Mouse (Mus musculus) spleen, postnatal 36 days (tissue): Measurements from ENCODE around the gene Zfp541.
A peak's percentile ranks its signal among the peaks of the same experiment; 100 is the strongest.

Source experiments
- DNase-seq, 2 experiments: peaks; one replicate each; pipeline ENCODE4 v3.0.0; 2022; ENCODE audit warnings: low spot score in 2 of 2, mixed read lengths in 1 of 2

The Zfp541 gene

DNA sequence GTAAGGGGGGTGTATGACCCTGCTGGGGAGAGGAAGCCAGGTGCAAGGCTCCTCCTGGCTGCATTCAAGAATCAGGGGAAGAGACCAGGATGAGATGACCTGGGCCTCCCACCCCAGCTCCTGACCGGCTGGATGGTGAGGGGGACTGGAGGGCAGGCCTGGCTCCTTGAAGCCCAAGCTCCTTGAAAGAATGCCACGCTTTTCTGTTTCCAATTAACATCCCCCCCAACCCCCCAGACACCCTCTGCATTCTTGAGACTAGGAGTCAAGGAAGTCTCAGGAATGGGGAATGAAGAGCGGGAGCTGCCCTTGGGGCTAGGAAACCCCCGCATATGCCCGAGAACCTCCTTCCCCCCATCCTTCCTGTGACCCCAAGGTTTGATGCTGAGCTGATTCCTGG lies 17.1 kb upstream of the Zfp541 start:
- no peak for DNase-seq

DNA sequence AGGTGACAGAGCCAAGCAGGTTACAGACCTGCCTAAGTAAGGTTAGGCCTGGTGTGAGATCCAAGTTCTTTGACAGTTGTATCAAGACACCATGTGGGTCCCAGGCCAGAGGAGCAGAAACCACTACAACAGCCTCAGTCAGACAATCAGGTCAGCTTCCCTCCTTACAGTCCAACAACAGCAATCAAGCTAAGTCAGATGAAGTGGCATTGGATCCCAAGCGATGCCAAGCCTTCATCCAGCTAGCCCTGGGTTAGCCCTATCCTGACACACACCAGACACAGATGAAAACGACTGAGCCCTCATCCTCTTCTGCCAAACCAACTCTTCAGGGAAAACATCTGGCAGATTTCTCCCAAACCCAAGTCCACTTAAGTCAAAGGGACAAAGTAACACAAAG lies 16.1 kb upstream of the Zfp541 start:
- no peak for DNase-seq

DNA sequence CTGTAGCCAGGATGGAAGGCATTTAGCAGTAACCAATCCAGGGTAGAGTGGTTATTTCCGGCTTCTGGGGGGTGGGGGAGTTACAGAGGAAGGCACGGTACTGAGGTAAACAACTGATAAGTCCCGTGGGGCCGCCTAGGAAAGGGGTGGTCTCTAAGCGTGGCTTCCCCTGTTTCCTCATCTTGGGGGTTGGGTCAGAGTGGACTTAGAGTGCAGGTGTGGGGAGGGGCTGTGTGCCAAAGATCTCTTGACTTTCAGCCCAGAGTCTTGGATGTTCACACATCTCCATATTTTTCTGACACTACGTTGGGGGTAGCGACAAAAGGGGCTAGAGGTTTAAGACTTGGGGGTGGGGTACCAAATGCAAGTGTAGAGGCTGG lies 15.5 kb upstream of the Zfp541 start:
- DNase-seq, result peak; percentile 92 to 94

DNA sequence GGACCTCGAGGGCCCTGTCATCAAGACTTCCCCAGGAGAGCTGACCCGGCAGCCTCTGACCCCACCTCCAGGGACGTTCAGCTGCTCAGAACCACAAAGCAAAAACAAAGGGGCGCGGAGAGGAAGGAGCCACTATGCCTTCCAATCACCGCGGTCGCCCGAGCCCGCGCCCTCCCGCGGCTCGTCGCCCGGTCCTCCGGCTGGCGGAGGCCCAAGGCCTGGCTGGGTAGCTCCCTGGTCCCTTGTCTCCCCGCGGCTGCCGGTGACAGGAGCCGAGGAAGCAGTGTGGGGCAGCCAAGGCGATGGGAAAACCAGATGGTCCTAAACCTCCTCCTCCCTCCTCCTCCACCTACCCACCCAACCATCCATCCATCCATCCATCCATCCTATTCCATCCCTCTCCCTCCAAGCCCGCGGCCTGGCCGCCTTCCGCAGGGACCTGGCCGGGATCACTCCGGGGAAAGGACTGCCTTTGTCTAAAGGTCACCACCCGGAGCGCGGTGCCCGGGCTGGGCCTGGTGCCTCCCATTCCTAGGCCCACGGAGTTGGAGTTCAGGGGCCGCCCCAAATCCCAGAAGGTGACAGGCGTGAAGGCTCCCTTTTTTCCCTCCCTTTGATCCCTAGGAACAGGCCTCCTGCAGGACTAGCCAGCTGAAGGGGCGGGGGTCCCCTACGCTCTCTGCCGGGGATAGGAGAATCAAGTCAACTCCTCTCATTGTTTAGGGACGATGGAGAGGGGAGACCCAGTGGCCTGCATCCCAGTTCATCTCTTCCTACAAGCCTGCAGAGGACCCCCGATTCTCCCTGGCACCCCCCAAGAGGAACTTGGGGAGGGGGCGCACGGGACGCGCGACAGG lies 14.9 kb upstream of the Zfp541 start:
- DNase-seq, result peak; percentile 82 to 84

DNA sequence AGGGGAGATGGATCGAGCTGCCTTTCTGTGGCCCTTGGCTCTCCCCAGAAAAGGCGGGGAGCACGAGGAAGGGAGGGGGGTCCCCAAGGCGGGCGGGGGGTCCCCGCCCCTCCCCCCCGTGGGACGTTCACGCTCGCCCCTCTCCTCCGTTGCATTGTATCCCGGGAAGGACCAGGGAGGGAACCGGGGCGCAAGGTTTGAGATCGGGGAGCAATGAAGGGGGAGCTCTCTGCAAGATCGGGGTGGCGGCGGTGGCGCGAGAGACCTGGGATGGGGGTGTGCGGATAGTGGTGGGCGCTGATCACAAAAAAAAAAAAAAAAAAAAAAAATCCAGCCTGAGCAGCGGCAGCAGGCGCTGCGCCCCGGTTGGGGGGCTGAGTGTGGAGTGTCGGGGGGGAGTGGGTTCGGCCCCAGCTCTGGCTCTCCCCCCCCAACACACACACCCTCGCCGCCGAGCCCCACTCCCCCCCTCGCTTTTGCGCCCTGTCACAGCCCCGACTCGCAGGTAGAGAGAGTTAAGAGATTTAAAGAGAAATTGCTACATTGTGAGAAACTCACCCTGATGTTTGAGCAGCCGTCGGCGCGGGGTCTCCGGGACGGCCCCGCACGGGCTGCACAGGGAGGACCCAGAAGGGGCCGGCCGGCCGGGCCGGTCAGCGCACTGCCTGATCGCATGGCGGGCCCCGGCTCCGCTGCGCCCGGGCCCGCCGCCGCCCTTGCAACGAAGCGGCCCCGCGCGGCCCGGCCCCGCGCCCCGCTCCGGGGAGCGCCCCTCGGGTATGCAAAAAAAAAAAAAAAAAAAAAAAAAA lies 14.1 kb upstream of the Zfp541 start, which contains the start of gene Bicra:
Gene Bicra, minus strand, starts transcription at position 584 of the 809 bp plus-strand sequence.
- peak; percentile 83 to 88 for DNase-seq

DNA sequence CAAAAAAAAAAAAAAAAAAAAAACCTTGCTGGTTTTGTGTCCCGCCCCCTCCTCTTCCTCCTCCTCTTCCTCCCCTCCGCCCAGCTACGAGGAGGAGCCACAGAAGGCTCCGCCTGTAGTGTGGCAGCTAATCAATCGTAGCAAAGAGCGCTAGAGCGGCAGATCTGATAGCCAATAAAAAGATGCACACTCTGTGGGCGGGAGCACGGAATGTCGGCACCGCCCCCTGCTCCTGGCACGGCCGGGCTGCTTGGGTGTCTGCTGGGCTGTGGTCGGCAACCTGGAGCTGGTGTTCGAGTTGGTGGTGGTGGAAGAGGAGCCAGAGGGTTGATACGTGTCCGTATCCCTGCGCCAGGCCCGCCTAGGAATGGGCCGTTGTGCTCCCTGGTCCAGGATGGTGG lies 13.4 kb upstream of the Zfp541 start:
- DNase-seq, result peak; percentile 97 to 98

DNA sequence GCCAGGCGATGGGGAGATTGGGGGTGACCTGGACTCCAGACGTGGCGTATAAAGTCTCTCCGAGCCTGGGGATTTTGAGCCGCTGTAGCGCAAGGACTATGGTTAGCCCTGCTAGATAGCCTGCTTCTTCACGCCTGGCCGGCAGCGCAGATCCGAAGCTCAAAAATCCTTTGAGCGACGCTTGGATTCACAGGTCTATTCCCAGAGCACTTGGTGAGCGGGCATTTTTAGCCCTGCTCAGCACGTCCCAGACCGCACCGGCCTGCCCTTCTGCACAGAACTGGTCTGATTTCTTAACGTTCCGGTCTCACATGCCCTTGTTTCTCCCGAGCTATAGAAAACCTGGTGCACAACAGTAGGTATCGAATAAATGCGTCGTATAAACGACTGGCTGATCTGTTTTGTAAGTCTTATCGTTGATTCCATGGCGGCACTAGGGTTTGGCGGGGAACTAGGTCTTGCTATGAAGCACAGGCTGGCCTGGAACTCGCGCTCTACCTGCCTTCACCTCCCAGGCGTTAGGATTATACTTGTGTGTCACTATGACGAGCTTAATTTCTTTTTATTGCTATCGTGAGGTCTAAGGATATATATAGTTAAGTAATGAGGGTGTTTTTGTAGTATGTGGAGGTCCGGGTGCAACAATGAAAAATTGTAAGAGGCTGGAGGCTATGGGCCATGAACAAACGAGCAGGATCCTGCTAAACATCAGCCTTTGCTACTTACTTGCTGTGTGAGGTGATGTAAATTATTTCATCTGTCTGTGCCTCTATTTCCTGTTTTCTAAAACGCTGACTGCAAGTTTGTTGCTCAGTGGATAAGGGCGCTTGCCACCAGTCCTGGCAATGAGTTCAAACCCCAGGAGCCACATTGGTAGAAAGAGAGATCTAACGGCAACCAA lies 12.7 kb upstream of the Zfp541 start:
- DNase-seq, result peak; percentile 29 to 38

DNA sequence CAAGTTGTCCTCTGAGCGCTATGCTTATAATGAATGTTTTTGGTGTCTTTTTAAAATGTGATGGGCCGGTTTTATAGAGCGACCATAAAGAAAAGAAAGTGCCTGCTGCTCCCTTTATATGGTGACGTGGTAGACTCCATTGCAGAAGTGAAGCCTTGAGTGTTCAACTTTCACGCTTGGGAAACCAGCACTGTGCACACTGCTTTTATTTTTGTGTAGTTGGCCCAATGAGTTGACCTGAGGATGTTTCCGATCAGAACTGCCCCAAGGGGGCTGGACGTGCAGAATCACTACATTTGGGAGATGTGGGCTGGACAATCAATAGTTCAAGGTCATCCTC lies 12.1 kb upstream of the Zfp541 start:
- peak; percentile 63 to 67 for DNase-seq

DNA sequence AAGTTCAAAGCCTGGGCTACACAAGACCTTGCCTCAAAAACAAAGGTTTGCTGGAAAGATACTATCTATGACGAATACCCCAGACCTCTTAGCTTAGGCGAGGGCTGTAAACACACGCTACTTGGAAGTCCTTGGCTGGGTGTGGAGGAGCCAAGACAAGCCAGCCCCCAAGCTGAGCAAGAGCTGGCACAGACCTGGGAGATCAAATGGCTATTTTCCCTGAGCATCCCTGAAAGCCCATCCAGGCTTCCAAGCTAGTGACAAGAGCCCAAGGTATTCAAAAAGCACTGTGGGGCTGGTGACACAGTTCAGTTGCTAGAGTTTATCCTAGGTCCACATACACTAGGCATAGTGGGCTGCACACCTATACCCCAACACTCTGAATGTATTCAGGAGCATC lies 11.0 kb upstream of the Zfp541 start:
- no peak for DNase-seq

DNA sequence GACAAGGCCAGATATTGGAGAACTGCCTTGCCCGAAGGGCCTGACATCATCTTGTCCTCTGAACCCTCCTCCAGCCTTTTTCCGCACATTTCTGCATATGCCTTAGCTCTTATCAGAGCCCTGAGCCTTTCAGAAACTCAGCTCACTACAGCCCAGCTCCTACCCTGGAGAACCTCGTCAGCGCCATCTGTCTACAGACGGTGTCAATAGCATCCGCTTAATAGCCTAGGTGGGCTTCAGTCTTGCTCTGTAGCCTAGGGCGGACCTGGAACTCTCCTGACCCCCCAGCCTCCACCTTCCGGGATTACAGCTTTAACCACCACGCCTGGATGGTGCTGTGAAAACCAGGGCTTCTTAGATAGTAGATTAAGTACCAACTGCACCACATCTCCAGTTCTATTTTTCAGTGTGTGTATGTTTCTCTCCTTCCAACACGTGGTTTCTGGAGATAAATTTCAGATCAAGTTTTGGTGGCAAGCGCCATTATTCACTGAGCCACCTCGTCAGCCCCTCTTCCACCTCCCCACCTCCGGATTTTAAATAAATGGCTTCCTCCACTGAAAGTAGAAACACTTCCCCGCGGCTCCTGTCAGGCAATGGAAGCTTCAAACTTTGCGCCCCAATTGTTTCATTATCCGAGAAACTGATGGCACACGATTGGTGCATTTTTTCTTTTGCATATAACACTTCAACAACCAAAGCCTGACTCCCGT lies 9.6 kb upstream of the Zfp541 start:
- peak; percentile 83 to 87 for DNase-seq

DNA sequence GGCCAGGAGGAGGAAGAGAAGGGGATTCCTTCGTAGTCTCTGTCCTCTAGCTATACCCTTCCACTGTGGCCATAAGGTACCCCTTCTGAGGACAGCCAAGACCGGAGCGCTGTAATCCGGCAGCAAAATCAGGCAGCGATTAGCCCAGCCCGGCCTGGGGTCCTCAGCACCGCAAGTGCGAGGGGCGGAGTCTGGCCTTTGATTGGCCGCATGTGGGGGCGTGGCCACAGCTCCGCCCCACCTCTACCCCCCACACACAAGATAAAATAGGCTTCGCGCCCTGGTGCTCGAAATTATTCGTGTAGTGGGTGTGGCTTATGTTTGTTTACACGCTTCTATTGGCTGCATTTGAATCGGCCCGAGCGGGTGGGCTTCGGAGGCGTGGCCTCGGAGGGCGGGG lies 8.9 kb upstream of the Zfp541 start:
- peak; percentile 96 to 98 for DNase-seq

DNA sequence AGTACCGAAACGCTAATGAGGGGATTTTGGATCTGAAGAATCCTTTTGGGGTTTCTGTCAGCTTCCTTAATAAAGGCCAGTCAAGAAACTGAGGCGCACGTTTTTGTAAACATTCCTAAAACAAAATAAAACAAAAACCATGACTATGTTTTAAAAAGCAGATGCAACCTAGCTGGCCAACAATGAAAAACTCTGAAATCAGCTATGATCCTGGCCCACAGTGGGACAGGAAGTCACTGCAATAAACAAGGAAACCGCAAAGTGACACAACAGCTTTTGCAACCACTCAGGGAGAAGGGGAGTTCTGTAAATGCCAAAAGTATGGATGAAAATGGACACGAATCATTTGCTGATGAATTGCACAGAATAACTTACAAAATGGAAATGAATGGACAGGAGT lies 8.5 kb upstream of the Zfp541 start:
- DNase-seq, result no peak

DNA sequence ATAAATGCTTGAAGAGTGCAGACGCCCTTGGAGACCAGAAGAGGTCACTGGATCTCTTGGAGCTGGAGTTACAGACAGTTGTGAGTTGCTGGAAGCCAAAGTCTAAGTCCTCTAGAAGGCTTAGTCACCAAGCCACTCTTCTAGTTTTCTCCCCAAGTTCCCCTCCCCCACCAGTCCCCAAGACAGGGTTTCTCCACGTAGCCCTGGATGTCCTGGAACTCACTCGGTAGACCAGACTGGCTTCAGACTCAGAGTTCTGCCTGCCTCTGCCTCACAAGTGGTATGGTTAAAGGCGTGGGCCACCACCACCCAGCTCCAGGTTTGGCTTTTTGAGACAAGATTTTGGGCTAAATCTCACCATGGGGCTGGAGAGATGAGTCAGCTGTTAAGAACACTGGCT lies 6.6 kb upstream of the Zfp541 start:
- DNase-seq, result no peak

DNA sequence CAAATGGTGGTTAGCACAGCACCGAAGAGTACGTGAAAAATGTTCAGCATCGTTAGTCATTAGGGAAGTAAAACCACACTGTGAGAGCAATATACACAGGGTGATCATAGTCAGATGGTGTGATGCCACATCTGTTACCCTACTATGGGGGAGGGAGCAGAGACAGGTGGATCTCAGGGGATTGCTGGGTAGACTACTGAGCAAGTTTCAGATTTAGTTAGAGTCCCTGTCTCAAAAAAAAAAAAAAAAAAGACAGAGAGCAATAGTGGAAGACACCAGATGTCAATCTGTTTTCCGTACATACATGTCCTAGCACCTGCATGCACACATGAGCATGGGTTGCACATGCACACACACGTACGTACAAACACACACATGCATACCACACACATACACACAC lies 5.9 kb upstream of the Zfp541 start:
- DNase-seq, result peak; percentile 86 to 87

DNA sequence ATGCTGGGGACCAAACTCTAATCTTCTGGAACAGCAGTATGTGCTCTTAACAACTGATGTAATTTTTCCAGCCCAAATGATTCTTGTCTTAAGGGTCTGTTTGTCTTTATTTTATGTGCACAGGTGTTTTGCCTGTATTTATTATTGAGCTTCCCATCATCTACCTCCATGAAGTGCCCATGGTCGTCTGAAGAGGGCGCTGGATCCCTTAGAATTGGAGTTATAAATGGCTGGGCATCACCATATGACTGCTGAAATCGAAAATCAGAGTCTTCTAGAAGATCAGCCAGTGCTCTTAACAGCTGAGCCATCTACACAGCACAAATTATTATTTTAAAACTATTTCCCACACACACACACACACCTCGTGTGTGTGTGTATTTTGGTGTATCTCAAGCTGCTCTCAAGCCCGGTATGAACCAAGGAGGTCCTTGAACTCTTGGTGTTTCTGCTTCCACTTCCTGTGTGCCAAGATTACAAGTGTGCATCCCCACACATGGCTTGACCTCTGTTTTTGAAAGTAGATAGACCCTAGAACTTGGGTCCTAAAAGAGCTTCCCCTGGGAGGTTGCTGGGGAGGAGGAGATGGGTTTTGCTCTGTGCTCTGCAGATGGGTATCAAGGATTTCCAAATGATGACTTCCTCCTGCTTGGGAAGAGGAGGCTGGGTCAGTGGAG lies 5.0 kb upstream of the Zfp541 start:
- peak; percentile 47 to 66 for DNase-seq

DNA sequence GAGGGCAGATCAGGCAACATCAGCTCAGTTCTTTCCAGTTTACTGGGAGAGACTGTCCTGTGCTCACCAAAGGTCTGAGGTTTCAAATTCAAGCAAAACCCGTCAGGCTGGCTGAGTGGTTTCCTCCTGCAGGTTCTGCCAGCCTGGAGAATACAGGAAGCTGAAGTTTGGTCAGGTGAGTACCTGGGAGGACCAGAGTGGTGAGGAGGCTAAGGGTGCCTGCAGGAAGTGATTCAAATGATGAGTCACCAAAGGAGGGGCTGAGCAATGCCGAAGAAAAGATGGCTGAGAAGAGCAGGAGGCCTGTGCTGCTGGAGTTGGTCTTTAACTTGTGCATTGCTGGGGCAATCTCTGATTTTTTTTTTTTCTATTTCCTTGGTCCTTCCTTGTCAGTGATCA lies 4.5 kb upstream of the Zfp541 start:
- DNase-seq, result peak; percentile 61 to 62

DNA sequence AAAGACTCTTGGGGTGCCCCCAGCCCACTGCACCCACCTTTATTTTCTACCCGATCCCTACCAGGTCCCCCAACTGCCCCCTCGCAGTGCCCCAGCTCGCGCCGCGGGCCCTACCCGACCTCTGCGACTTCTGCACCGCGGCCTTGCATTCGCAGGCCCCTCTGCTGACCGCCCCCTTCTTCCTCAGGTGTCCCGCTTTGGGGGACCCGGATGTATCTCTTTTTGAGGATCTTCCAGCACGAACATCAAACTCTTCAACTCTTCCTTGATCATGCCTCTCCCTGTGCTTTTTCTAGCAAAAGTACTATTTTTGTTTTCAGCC lies 446 bp downstream of the Zfp541 start:
- no peak for DNase-seq

DNA sequence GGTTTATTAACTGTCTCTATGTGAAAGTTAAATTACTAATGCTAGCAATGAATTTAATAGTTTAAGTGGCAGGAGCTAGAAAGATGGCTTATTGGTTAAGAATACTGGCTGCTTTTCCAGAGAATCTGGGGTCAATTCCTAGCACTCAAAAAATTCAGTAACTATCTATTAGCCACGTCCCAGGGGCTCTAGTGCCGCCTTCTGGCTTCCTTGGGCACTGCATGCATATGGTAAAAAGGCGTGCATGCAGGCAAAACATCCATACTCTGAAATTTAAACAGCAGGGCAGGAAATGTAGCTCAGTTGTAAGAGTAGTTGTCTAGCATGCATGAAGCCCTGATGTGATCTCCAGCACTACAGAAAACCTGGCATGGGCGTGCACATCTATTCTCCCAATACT lies 1.9 kb downstream of the Zfp541 start:
- DNase-seq, result no peak

DNA sequence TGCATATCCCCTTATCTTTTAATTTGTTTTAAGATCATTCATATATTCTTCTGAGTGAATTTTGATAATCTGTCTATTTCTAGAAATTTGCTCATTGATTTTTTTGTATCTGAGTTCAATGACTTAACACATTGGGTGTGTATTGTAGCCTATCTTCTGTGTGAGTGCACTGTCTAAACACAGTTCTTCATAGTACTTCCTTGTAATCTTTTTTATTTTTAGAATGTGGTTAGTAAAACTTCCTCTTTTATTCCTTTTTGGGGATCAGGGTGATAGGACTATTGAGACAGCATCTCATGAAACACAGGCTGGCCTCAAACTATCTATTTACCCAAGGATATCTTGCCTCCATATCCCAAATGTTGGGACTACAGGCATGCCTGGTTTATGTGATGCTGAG lies 9.2 kb downstream of the Zfp541 start:
- DNase-seq, result no peak

DNA sequence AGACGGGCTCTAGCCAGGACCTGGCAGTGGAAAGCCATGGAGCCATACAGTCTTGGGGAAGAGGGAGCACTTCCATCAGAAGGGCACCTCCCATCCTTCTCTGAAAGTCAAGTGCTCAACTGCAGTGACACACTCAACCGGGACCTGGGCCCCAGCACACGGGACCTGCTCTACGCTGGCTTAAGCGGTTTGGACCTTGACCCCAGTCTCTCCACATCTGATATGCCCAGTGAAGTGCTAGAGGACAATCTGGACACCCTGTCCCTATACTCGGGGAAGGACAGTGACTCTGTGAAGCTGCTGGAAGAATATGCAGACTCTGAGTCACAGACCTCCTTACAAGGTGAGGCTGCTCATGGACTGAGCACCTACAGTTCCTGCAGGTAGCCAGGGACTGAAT lies 10.3 kb downstream of the Zfp541 start:
- DNase-seq, result no peak

DNA sequence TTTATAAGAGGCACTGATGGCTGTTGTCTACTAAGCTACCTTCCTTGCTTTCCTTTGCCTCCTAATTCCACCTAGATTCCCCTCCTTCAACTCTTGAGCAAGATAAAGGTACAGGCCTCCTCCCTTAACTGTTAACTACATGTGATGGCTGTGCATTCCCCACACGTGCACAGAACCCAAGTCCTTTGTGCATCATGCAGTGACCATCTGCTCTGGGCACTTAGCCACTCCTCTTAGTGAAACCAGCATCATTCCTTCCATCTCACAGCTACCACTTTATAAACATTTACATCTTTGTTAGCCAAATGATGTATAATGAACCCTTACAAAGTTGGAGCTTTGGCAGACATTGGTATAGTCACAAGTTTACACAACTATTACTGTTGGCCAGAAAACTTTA lies 18.3 kb downstream of the Zfp541 start:
- no peak for DNase-seq
